Mouse (Mus musculus) ES-E14 (cell line): ENCODE results near the gene Hcfc2. TPM values are rescaled to one million over a fixed set of nuclear protein-coding genes. Genes with fewer than 3 reads are reported as not detected.

Experiments
- DNase-seq: peaks from one replicate; pipeline ENCODE4 v3.0.0-alpha.2; 2013; ENCODE audit warnings: low read depth, low spot score
- H3K27ac ChIP-seq: 2 replicates; pipeline ENCODE4 v1.5.1; 2012; ENCODE audit warnings: low read depth, mild to moderate bottlenecking, low read length, moderate library complexity, mixed read lengths; ENCODE audit not compliant: poor library complexity, insufficient read depth, severe bottlenecking
- H3K36me3 ChIP-seq: 2 replicates; pipeline ENCODE4 v1.6.1; 2012; ENCODE audit warnings: mild to moderate bottlenecking, low read length, moderate library complexity, mixed read lengths; ENCODE audit not compliant: control insufficient read depth, poor library complexity, insufficient read depth, severe bottlenecking
- H3K4me1 ChIP-seq, 2 experiments: fragments of 150-350 bp in 1 of 2; sonication (generic) in 1 of 2; 2 replicates each; pipeline ENCODE4 v1.6.1; 2012; ENCODE audit warnings: low read length in 2 of 2, mild to moderate bottlenecking in 1 of 2, mixed read lengths in 1 of 2; ENCODE audit not compliant: control insufficient read depth in 2 of 2, insufficient read depth in 2 of 2, poor library complexity in 1 of 2
- H3K4me3 ChIP-seq, 2 experiments: fragments of 150-350 bp in 1 of 2; sonication (generic) in 1 of 2; 2 replicates each; pipeline ENCODE4 v1.5.1; 2012; ENCODE audit warnings: low read length in 2 of 2, low read depth in 1 of 2, mild to moderate bottlenecking in 1 of 2, mixed read lengths in 1 of 2; ENCODE audit not compliant: insufficient read depth in 1 of 2, poor library complexity in 1 of 2, severe bottlenecking in 1 of 2
- H3K9ac ChIP-seq: 2 replicates; pipeline ENCODE4 v1.6.1; 2012; ENCODE audit warnings: low read depth, mild to moderate bottlenecking, low read length, mixed read lengths; ENCODE audit not compliant: poor library complexity, insufficient read depth, severe bottlenecking
- H3K9me3 ChIP-seq: fragments of 150-350 bp; sonication (generic); 2 replicates; pipeline ENCODE4 v1.6.1; 2012; ENCODE audit warnings: low read depth, mild to moderate bottlenecking, low read length; ENCODE audit not compliant: control insufficient read depth, insufficient read depth
- CHD2 ChIP-seq: IDR thresholded peaks from 2 replicates; pipeline ENCODE4 v1.6.1; 2014; ENCODE audit warnings: mild to moderate bottlenecking, low read depth, low read length, inconsistent platforms
- HCFC1 ChIP-seq: IDR thresholded peaks from 2 replicates; pipeline ENCODE4 v1.6.1; 2012; ENCODE audit warnings: low read length, inconsistent platforms, borderline replicate concordance; ENCODE audit not compliant: insufficient read depth
- MAFK ChIP-seq: IDR thresholded peaks from 2 replicates; pipeline ENCODE4 v1.6.1; 2014; ENCODE audit warnings: mild to moderate bottlenecking, low read depth, low read length, inconsistent platforms; ENCODE audit not compliant: insufficient read depth
- ZC3H11A ChIP-seq: IDR thresholded peaks from 2 replicates; pipeline ENCODE4 v1.6.1; 2012; ENCODE audit warnings: low read depth, mild to moderate bottlenecking, inconsistent platforms, low read length, borderline replicate concordance
- ZNF384 ChIP-seq: IDR thresholded peaks from 2 replicates; pipeline ENCODE4 v1.6.1; 2012; ENCODE audit warnings: low read depth, low read length, inconsistent platforms
- in situ Hi-C, 2 experiments: fragments of 600-800 bp; cut with MboI; formaldehyde crosslinking; loops; one replicate each; pipeline ENCODE4 v1.15.1; 2025; ENCODE audit warnings: low sequenced_read_pairs in 2 of 2, inconsistent platforms in 1 of 2; ENCODE audit not compliant: unreplicated experiment in 2 of 2
- total RNA-seq: library from RNA; depleted of rRNA; stranded (reverse); fragments of 300-350 nt; gene quantifications from 2 replicates; pipeline ENCODE4 v1.2.3, GENCODE M21; 2012

Hcfc2 gene
- total RNA-seq, 1 experiment: 8.1 TPM

DNA sequence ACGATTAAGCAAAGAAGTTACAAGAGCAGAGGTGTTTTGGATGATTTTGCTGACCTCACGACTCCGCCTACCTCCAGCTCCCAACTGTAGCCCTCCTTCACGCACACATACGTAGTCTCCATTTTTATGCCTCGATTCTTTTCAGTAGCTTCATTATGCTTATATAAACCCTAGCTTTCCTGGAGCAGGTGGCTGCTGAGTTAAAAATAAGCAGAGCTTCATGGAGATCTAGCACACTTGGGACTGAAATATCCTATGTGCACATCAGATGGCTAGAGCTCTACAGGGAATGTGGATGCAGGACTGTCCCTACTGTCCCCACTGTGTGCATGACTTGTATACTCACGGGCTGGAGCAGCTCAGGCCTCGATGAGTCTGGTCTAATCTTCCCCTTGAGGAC lies 34.1 kb upstream of the Hcfc2 start:
- H3K36me3 ChIP-seq: no peaks in the 10 kb centered on the region
- no peak overlapping the region for H3K4me3 ChIP-seq
- H3K9me3 ChIP-seq: no peaks in the 10 kb centered on the region
- in situ Hi-C loops: no loop called here
- H3K9ac ChIP-seq: no peak overlapping the region
- TF ChIP-seq HCFC1 (no peak), MAFK (no peak), ZC3H11A (no peak), CHD2 (no peak), ZNF384 (no peak)
- no peak for DNase-seq
- no peak overlapping the region for H3K27ac ChIP-seq
- no peaks in the 10 kb centered on the region for H3K4me1 ChIP-seq

DNA sequence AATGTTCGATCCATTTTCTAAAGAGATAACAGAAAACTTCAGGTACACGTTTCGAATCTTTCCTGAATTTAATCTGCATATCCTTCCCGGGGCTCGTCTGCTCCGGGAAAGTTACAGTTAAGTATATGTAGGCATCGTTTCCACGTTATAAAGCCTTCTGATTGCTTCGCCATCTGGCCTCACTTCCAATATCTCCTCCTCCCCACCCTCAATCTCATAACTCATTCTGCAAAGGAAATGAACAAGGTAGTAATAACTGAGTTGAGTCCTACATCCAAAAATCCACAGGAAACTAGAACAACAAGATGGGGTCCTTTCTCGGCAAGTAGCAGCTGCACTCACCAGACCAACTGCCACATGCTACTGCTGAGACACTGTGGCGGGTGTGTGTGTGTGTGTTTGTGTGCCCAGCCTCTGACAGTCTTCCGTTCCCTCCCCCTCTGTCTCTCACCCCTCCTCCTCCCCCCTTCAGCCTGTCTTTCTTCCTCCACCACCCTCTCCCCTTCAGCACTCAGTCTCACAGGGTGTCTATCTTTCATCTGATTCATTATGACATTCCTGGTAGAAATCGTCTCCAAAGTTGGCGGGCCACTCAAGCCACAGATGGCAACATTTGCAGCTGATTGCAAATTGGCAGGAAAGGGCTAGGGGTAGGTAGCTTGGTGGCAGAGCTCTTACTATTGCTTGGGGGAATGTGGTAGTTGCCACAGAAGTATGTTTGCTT lies 33.5 kb upstream of the Hcfc2 start:
- Histone ChIP-seq H3K27ac (no peak overlapping the region), H3K4me1 (no peaks in the 10 kb centered on the region), H3K9ac (no peak overlapping the region), H3K9me3 (no peaks in the 10 kb centered on the region), H3K36me3 (no peaks in the 10 kb centered on the region), H3K4me3 (no peak overlapping the region)
- DNase-seq: no peak
- TF ChIP-seq CHD2: no peak
- no peak for TF ChIP-seq HCFC1
- TF ChIP-seq MAFK: no peak
- TF ChIP-seq ZNF384: no peak
- in situ Hi-C loops: no loop called here

DNA sequence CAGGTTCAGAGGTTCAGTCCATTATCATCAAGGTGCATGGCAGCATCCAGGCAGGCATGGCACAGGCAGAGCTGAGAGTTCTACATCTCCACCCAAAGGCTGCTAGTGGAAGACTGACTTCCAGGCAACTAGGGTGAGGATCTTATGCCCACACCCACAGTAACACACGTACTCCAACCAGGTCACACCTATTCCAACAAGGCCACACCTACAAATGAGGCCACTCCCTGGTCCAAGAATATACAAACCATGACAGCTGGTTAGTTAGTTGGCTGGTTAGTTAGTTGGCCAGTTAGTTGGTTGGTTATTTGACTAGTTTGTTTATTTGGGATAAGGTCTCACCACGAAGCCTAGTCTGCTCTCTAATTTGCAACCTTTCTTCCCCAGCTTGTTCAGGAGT lies 32.7 kb upstream of the Hcfc2 start:
- Histone ChIP-seq H3K27ac (no peak overlapping the region), H3K9me3 (no peaks in the 10 kb centered on the region), H3K4me3 (no peak overlapping the region), H3K9ac (no peak overlapping the region), H3K4me1 (no peaks in the 10 kb centered on the region), H3K36me3 (no peaks in the 10 kb centered on the region)
- no peak for TF ChIP-seq ZC3H11A
- no peak for TF ChIP-seq CHD2
- no peak for TF ChIP-seq MAFK
- TF ChIP-seq HCFC1: no peak
- TF ChIP-seq ZNF384: no peak
- in situ Hi-C loops: no loop called here
- DNase-seq: no peak

DNA sequence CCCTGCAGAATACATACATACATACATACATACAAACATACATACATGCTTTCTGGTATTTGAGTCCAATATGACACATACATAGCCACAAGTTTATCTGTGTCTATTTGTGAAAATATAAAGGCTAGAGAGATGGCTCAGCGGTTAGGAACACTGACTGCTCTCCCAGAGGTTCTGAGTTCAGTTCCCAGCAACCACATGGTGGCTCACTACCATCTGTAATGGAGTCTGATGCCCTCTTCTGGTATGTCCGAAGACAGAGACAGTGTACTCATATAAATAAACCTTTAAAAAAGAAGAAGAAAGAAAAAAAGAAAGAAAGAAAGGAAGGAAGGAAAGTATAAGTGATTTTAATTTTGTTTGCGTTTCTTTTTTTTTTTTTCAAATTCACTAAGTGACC lies 30.0 kb upstream of the Hcfc2 start:
- no peak overlapping the region for H3K9ac ChIP-seq
- H3K36me3 ChIP-seq: no peaks in the 10 kb centered on the region
- no peaks in the 10 kb centered on the region for H3K4me1 ChIP-seq
- no peaks in the 10 kb centered on the region for H3K9me3 ChIP-seq
- no peak for DNase-seq
- in situ Hi-C loops: no loop called here
- H3K27ac ChIP-seq: no peak overlapping the region
- no peak overlapping the region for H3K4me3 ChIP-seq
- no peak for TF ChIP-seq CHD2
- no peak for TF ChIP-seq HCFC1
- TF ChIP-seq MAFK: no peak
- no peak for TF ChIP-seq ZC3H11A
- TF ChIP-seq ZNF384: no peak
